ENCODE assay signal across 12 mouse cellular contexts in the genomic region with DNA sequence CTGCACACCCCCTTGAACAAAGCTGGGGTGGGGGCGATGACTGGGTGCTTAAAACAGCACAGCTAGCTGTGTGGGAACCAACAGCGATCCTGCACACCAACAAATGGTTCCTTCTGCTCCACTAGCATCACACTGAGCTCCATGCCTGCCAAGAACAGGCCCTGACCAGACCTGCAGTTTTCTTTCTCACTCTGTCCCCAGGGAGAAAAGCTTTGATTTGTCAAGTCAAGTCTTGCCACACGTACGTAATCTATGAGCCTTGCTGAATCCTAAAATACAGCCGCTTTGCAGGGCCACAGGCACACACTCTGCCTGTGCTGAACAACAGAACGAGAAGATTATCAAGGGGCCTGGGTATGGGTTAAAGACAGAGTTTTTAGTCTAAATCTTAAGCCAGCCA.
DNase-seq lines count a peak whose midpoint lies in the region; ATAC-seq and TF ChIP-seq lines count a peak whose summit lies in the region.
"Had no signal": no experiment of that assay in that cellular context is flagged by ENCODE, and none has a peak within 500 bp of the region (broad histone marks: within the 10 kb centered on the region; RNA-seq: fewer than 3 reads in every experiment).

No protein-coding gene starts in this region.

- H3K27ac ChIP-seq in forebrain, embryonic 10.5 days = peak overlapping the region; percentile 54
- no peak overlapping the region for H3K27ac ChIP-seq in forebrain, embryonic 11.5 days (ENCODE audit: low read depth, low read length)
- H3K27ac ChIP-seq in limb, embryonic 14.5 days (replicated peaks; ENCODE audit: low read depth, low read length) = peak overlapping the region; percentile 19; the same call in 1 of the 2 replicates
- H3K27ac ChIP-seq: liver, embryonic 13.5 days had no signal

- 79% methylated on average over 6 of the region's 6 CpGs for WGBS in forebrain, embryonic 10.5 days
- 78% methylated on average over 6 of the region's 6 CpGs for WGBS in forebrain, embryonic 11.5 days
- 54% methylated on average over 6 of the region's 6 CpGs for WGBS in limb, embryonic 14.5 days

- no peak for TF ChIP-seq POLR2A in limb, embryonic 14.5 days (IDR thresholded peaks at IDR 0.05; ENCODE audit: borderline replicate concordance, extremely low read depth, insufficient read depth, insufficient read length)

- DNase-seq in forebrain, embryonic 10.5 days (ENCODE audit: extremely low spot score, low spot score) = no peak
- no peak for DNase-seq in forebrain, embryonic 11.5 days (ENCODE audit: low spot score)
- peak; percentile 14 for DNase-seq in right cerebral cortex, postnatal 14 days
- no peak for DNase-seq in right cerebral cortex, postnatal 4 days
- DNase-seq in limb, embryonic 14.5 days (ENCODE audit: low spot score) = peak; percentile 56
- DNase-seq in ovary, postnatal 36 days (ENCODE audit: low spot score) = no peak
- no peak for DNase-seq in kidney, postnatal 4 days
- DNase-seq in kidney, postnatal 10 days = no peak
- DNase-seq: cerebellum, adult 2 months; kidney, postnatal 25 days; liver, embryonic 13.5 days had no signal

- no peaks in the 10 kb centered on the region for H3K27me3 ChIP-seq in forebrain, embryonic 10.5 days (ENCODE audit: poor library complexity, severe bottlenecking)
- no peaks in the 10 kb centered on the region for H3K27me3 ChIP-seq in forebrain, embryonic 11.5 days (ENCODE audit: control insufficient read depth, insufficient read depth, low read length)
- no peaks in the 10 kb centered on the region for H3K27me3 ChIP-seq in limb, embryonic 14.5 days (ENCODE audit: control insufficient read depth, insufficient read depth, low read length)
- H3K27me3 ChIP-seq: liver, embryonic 13.5 days had no signal

- H3K36me3 ChIP-seq in forebrain, embryonic 10.5 days (replicated peaks) = no peaks in the 10 kb centered on the region
- H3K36me3 ChIP-seq in forebrain, embryonic 11.5 days (ENCODE audit: control insufficient read depth, insufficient read depth, low read length) = no peaks in the 10 kb centered on the region
- H3K36me3 ChIP-seq in limb, embryonic 14.5 days (ENCODE audit: control insufficient read depth, insufficient read depth, low read length) = no peaks in the 10 kb centered on the region
- H3K36me3 ChIP-seq: liver, embryonic 13.5 days had no signal

- no peak overlapping the region for H3K9ac ChIP-seq in forebrain, embryonic 11.5 days (ENCODE audit: low read length)
- no peak overlapping the region for H3K9ac ChIP-seq in limb, embryonic 14.5 days (ENCODE audit: low read depth, low read length, severe bottlenecking)
- H3K9ac ChIP-seq: liver, embryonic 13.5 days had no signal

- H3K4me3 ChIP-seq in forebrain, embryonic 10.5 days = no peak overlapping the region
- H3K4me3 ChIP-seq in forebrain, embryonic 11.5 days (ENCODE audit: low read depth, low read length) = no peak overlapping the region
- H3K4me3 ChIP-seq in limb, embryonic 14.5 days (replicated peaks; ENCODE audit: low read length) = no peak overlapping the region
- H3K4me3 ChIP-seq: liver, embryonic 13.5 days; myocyte had no signal

- H3K9me3 ChIP-seq in forebrain, embryonic 10.5 days = no peaks in the 10 kb centered on the region
- H3K9me3 ChIP-seq in forebrain, embryonic 11.5 days (ENCODE audit: control insufficient read depth, low read length) = no peaks in the 10 kb centered on the region
- no peaks in the 10 kb centered on the region for H3K9me3 ChIP-seq in limb, embryonic 14.5 days (ENCODE audit: control insufficient read depth, low read length)
- H3K9me3 ChIP-seq: liver, embryonic 13.5 days had no signal

- no peak for ATAC-seq in forebrain, embryonic 11.5 days (replicated peaks; ENCODE audit: low FRiP score)
- ATAC-seq in limb, embryonic 14.5 days (ENCODE audit: low FRiP score, low read depth) = no peak

- H3K4me1 ChIP-seq in forebrain, embryonic 10.5 days = peaks cover 18% of the 10 kb centered on the region
- no peaks in the 10 kb centered on the region for H3K4me1 ChIP-seq in forebrain, embryonic 11.5 days (replicated peaks; ENCODE audit: control insufficient read depth, insufficient read depth, low read length)
- H3K4me1 ChIP-seq in limb, embryonic 14.5 days (ENCODE audit: control insufficient read depth, insufficient read depth, low read length) = 0 out of 2 replicates have a peak, but pooled peaks cover 10% of the 10 kb centered on the region
- H3K4me1 ChIP-seq: liver, embryonic 13.5 days had no signal

- H3K4me2 ChIP-seq in forebrain, embryonic 11.5 days (ENCODE audit: low read depth, low read length, severe bottlenecking) = no peak overlapping the region
- H3K4me2 ChIP-seq in limb, embryonic 14.5 days (replicated peaks; ENCODE audit: low read depth, low read length, severe bottlenecking) = no peak overlapping the region
- H3K4me2 ChIP-seq: liver, embryonic 13.5 days had no signal

Comparison
In these comparisons a context has a peak if more than half of its experiments do, and no peak if none do; other contexts are left out.
1. DNase-seq: peak in right cerebral cortex, postnatal 14 days (single experiment) and limb, embryonic 14.5 days (single experiment); none in forebrain, embryonic 10.5 days (single experiment), forebrain, embryonic 11.5 days (single experiment), right cerebral cortex, postnatal 4 days (single experiment), ovary, postnatal 36 days (single experiment), kidney, postnatal 4 days (0 of 2) and kidney, postnatal 10 days (single experiment).